Mouse (Mus musculus) embryo, embryonic 11.5 days (tissue): ENCODE measurements at regions not wholly inside any gene's neighbourhood (a gene's known extent, or its start where the extent isn't known, plus 50 kb on each side); places are given as distances from the start of the nearest gene placed in this dataset.

ENCODE experiments used
- DNase-seq: peaks from one replicate; pipeline ENCODE4 v3.0.0-alpha.2; 2012; ENCODE audit warnings: low read depth, low spot score

DNA sequence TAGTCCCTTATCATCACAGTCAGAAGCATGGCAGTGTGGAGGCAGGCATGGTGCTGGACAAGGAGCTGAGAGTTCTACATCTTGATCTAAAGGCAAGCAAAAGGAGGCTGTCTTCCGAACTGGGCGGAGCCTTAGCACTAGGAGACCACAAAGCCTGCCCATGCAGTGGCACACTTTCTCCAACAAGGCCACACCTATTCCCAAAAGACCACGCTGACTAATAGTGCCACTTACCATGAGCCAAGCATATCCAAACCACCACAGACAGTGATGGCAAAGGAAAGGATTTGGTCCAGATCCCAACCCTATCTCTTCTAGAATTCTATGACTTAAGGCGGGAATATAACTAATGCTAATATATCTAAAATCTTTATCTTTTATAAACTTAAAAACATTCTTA lies 169.4 kb upstream of the Prok2 start:
- no peak for DNase-seq

DNA sequence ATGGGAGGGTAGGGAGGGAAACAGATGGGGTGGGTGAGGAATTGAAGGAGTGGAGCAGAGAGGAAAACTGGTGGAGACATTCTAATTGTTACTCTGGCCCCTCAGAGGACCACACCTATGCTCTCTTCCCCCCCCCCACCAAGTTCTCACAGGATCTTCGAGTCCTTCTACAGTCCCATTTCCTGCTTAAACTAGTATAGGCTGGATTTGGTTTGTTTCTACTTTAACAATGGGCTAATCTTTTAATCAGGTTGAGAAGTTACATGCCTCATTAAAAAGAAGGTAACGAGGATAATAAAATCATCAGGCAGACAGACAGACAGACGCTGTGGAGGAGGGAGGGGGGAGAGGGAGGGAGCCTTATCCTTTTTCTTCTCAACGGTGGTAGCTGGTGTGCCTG lies 167.7 kb upstream of the Prok2 start:
- no peak for DNase-seq

DNA sequence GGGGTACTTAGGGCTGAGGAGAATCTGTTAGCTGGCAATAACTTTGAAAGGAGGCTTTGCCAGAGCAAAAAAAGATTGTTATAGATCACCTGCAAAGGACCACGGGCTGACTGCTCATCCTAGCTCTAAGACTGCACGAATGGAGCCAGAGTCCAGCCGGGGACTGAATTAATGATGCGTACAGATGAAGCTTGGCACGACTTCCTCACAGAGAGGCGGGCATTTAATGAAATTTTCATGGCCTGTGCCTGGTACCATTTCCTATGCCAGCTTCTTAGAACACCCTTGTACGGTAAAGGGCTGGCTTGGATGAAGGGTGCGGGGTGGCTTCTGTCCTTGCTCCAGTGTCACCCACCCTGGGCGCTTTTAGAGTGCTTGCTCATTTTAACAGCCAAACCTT lies 166.0 kb upstream of the Prok2 start:
- DNase-seq = no peak

DNA sequence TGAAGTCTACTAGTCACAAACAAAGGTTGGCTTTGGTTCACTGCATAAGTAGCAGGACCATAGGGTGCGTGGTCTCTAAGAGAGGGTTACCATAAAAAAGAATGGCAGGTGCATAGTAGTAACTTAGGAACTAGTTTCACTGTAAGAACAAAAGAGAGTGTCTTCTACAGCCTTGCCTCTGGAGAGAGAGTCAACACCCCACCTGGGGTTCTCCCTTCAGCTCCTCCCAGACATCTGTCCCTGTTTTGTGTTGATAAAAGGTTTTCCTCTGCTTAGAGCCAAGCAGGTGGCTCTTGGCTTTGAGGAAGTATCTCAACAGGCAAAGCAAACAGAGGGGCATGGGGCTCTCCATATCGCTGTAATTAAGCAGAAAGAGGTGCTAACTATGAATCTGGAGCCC lies 165.6 kb upstream of the Prok2 start:
- no peak for DNase-seq

DNA sequence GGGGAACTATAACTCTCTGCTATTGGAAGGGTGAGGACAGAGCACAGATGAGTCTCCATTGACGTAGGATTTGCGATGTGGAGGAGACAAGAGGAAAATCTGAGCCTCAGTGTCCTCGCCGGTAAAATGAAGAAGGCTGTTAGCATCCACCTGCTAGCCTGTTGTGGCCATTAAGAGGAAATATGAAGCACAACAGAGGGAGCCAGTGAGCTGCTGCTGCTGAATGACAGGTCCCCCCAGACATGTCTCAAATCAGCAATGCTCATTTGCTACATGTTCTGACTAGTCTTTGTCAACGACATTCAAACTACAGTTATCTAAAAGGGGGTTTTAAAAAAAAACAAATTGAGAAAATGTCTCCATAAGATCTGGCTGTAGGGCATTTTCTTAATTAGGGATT lies 164.6 kb upstream of the Prok2 start:
- DNase-seq = no peak

DNA sequence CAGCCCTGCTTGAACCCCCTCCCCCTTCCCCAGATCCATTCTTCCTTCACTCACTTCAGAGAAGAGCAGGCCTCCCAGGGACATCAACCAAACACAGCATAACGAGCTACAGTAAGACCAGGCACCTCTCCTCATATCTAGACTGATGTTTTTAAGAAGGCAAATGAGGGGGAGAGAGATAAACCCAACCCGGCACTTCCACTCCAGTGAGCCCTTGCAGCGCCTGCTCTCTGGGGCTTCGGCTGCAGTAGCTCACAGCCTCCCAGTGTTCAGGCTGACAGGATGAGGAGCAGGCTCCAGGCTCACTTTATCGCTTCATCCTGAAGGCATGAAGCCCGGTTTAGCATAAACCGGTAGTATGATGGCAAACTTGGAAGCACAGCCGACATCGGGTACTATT lies 162.9 kb upstream of the Prok2 start:
- no peak for DNase-seq

DNA sequence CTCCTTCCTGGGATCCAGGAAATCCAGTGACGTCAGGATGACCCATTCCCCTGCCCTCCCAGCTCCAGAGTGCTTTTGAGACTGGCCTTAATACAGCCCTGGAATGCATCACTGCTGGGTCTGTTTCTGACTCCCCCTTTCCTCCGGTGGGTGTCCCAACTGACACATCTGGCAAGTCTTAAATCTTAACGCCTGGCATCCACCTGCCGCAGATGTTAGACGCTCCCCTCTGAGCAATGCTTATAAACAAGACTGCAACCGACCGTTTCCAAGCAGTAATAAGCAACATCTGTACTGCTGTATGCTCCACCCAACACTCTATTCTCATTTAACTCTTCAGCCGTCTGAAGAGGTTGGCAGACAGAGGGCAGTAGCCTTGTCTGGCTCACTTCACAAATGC lies 161.7 kb upstream of the Prok2 start:
- no peak for DNase-seq

DNA sequence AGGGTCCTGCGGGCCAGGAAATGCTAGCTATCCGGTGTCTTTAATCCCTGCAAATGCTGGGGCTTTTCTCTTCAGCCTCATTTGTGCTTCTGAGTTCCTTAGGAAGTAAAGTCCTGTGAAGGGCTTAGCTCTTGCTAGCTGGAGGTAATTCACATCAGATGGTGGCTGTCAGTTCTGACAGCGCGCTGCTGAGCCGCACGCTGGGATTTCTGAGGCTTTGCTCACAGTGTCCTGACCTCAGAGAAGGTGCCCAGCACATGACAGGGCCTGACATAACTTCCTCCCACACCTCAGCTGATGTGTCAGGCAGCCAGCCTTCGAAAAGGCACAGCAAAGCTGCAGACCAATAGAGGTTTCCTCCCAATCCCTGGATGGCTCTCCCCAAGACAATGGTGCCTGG lies 158.6 kb upstream of the Prok2 start:
- DNase-seq = no peak

DNA sequence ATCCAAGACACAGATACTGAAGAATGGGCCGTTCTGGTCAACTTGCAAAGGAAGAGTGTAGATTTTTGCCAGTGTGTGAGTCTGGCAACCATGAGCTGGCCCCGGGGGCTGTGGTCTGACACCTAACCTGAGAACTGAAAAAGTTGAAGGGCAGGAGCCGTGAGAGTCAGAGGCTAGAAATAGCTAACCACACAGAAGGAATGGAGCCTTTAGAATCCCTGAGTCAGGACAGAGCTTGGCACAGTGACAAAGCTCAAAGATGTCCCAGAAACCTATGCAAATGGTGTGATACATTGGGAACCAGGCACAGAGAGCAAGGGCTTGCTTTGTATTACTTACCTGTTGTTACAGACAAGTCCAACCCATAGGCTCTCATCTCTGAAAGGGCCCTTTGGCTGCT lies 157.9 kb upstream of the Prok2 start:
- no peak for DNase-seq

DNA sequence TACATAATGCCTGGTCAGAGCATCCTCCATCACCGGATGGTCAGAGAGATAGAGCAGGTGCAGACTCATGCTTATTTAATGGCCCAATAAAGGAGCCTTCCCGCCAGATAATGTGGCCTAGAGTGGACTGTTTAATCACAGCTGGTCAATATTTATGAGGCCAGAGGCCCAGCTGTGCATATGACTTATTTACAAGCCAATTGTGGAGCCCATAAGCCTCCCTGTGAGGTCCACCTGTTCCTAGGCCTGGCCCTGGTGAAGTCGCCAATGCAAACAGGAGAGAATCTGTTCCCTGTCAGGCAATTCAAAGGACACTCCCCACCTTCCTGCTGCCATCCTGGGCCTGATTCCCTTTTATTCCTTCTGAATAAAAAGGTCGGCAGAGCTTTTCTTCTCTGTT lies 155.4 kb upstream of the Prok2 start:
- DNase-seq = no peak

DNA sequence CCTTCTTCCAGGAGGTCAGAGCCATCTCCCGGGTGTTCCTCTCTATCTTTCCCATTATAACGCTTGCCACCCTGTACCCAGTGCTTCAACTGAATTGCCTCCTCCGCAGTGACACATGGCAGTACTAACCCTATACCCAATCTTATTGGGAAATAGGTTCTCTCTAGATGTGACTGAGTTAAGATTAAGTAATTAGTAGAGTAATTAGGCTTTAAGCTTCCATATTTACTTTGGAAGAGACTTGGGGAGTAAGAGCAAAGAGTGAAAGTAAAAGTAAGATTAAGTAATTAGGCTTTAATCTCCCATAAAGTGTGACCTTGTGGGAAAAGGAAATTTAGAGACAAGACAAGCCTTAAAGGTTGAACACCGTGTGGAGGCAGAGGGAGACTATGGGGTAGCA lies 148.7 kb upstream of the Prok2 start:
- DNase-seq = no peak

DNA sequence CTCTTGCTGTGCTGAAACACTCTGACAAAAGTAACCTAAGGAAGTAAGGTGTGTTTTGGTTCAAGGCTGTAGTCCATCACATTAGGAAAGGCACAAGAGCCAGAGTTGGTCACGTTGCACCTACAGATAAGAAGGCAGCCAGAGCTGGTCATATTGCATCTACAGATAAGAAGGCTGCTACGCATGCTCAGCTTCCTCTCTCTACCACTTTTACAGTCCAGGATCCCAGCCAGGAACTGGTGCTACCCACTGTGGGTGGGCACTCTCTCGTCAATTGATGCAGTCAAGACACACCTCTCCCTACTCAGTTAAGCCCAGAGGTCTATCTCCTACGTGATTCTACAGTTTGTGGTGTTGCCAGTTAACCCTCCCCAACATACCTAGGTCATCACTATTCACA lies 147.8 kb upstream of the Prok2 start:
- DNase-seq = no peak

DNA sequence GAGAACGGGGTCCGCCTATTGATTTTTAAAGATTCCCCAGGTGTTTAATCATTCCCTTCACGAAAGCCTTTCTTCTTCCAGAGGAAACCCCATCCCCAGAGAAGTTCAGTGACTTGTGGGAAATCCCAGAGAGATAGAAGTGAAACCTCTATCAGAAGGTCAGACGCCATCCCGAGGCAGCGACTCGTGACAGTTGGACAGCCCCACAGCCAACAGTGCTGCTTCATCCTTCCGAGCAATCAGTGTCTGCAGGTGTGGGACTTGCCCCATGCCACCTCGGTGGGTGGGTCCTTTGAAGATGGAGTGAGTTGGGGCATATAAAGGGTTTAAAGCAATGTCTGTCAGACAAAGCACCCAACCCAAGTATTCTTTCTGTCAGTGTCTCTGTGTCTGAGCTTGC lies 139.9 kb upstream of the Prok2 start:
- DNase-seq = no peak

DNA sequence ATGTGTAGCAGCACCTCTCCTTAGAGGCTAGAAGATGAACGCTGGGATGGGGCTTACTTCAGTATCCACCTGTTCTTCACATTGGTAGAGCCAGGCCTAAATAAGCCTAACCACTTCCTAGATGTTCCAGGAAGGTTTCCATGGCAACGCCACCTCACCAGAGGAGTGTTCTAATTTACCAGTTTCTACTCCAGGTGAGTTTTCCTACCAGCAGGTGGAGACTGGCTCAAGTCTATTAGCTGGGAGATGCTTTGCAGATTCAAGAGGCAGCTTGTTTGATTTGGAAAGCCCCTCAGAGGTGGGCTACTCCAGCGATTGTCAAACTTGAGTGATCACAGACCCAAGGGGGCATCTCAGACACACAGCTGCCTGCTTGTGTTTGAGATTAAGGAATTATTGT lies 138.8 kb upstream of the Prok2 start:
- no peak for DNase-seq

DNA sequence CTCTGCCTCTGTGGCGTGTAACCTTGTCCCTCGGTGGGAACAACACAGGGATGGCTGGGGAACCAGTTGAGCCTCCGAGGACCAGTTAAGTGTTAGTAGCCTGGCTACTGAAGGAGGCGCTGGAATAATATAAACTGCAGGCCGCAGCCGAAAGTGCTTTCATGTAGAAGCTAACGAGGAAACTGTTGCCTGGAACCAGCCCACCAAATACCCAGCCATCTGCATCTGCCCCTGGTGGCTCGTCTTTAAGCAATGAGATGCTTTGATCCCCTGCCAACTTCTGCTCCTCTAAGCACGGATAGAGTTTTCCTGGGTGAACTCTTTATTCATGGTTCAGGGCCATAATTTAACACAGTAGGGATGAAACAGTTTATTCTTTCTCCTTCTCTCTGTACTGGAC lies 137.2 kb upstream of the Prok2 start:
- no peak for DNase-seq

DNA sequence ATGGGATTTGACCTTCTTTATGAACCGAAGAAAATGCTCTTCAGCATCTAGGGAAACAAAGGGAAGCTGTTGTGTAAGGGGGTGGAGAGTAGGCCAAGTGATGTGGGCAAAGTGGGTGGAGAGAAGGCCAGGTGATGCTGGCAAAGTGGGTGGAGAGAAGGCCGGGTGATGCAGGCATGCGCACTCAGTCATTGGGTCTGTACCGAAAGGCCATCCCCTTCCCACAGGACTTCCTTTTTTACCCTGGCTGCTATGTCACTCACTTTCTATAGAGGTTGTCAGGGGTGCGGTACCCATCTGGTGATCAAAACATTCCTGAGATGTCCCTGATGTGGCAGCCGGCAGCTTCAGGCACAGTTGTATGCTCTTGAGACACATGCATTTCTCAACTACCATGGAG lies 131.2 kb upstream of the Prok2 start:
- no peak for DNase-seq

DNA sequence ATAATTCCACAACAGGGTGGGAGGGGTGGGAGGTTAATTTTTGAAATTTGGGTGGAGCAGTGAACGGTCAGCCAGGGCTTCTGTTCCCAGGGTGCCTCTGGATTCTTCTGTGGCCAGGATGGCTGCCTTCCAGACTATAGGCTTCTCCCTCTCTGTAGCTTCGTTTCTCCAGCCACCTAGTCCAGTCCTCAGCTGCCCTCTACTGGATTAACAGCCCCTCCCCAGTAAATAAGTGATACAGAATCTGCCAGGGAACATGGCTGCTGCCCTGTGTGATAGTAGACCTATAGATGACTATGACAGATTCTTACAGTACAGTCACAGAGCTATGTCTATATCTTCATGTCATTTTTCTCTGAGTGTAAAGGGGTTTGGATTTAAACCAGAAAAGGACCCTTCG lies 127.5 kb upstream of the Prok2 start:
- DNase-seq = no peak

DNA sequence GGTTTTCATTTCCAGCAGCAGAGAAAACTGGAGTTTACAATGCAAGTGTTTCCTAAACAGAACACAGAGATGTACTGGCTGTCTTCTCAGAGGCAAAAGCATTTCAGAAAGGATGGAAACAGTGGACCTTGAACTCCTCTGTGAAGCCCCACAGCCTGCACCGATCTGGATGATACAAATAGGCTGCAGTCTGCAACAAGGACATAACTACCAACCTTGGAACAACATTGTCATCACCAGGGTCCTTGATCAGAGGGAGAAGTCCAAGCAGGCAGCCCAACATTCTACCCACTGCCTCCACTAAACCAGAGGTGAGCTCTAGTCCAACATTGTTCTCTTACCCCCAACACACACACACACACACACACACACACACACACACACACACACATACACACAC lies 124.5 kb upstream of the Prok2 start:
- no peak for DNase-seq

DNA sequence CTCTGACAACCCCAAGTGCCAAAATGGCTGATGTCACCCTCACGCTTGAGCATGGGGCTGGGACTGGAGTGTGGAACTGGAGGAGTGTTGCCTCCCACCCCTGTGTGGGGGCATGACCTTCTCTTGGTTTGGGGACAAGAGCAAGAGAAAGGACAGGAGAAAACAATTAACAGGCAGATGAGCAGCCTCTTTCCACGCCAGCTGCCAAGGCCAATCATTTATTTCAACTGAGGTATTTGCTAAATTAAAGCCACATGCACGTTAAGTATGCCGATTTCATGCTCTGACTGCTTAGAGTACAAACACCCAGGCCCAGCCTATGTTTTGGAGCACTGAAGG lies 119.3 kb upstream of the Prok2 start:
- DNase-seq = no peak

DNA sequence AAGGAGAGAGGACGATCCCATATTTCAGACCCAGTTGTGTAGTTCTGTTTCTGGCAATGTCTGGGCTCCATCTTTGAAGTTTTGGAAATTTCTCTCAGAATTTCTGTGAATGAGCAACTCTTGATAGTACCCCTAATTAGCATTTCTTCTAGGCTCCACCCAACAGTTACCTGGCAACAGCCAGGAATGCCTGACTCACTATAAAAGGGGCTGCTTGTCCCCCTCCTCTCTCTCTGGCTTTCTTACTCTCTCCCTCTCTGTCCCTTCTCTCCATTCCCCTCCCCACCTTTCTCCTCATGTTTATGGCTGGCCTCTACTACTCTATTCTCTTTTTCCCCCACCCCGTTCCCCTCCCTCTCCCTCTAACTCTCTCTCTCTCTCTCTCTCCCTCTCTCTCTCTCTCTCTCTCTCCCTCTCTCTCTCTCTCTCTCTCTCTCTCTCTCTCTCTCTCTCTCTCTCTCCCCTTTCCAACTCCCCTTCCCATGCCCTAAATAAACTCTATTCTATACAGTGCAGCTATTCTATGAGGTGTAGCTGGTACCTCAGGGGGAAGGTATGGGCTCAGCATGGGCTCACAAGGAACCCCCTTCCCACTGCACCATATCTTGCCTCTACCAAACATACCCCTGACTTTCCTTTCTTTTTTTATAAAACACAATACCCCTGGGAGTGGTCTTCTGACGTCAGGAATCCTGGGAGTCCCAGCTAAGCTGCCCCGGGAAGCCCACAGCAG lies 118.7 kb upstream of the Prok2 start:
- no peak for DNase-seq

DNA sequence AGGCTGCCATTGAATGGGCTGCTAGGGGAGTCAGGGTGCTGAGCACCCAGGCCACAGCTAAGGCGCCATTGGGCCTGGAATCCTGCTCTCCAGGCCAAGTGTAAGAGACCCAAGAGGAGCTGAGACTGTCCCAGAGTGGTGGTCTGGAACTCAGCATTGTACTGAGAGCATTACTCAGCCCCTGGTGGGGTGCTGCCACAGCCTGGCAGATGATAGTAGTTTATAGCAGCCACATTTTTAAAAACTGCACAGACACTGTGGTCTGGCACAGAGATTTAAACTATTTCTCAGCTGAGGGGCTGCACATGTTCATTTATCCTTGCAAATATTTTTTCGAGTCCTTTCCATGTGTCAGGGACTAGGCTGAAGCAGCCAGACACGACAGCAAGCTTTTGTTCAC lies 117.3 kb upstream of the Prok2 start:
- no peak for DNase-seq

DNA sequence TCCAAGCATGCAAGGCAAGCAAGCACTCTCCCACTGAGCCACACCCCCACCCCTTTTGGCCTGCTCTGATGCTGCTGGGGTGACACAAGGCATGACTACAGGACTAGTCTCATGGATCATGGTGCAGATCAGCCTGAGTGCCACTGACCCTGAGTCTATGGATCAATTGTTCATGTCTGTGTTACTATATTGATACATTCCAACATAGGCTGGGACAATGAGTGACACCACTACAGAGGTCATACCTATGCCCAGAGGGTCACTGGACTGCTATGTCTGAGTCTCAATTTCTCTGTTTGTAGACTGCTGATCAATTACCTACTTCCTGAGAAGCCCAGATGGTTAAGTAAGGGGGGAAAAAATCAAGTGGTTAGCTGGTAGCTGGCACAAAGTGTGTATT lies 116.5 kb upstream of the Prok2 start:
- DNase-seq = no peak

DNA sequence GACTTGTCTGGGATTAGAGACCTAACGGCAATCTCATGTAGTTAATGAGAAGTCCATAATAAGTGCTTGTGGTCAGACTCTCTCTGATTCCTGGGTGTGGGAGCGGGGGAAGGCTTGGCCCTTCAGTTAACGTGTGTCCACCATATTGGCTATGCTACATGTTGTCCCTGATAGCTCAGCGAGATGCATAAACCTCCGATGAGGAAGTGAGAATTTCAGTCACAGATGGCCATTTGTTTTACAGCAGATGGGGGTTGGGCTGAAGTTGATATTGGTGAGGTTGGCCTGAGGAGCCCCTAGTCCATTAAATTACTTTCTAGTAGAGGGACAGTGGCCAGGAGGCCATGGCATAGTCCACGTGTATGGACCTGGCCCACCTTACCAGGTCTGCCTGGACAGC lies 114.6 kb upstream of the Prok2 start:
- DNase-seq = no peak

DNA sequence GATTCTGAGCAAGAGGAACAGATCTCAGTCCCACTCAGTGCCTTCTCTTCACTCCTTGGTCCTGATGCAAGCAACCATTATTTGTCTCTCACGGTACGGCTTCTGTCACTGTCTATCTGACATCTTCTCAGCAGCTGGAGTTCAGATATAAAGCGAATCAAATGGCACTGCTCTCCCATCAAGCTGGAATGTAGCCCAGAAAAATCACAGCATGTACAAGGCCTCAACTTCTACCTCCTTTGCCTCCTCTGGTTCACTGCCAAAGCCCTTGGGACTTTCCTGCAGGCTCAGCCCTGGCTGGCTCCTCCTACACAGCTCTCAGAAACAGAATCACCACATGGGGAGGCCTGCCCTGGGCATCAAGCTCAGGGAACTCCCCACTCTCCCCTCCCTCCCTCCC lies 107.1 kb upstream of the Prok2 start:
- DNase-seq = no peak

DNA sequence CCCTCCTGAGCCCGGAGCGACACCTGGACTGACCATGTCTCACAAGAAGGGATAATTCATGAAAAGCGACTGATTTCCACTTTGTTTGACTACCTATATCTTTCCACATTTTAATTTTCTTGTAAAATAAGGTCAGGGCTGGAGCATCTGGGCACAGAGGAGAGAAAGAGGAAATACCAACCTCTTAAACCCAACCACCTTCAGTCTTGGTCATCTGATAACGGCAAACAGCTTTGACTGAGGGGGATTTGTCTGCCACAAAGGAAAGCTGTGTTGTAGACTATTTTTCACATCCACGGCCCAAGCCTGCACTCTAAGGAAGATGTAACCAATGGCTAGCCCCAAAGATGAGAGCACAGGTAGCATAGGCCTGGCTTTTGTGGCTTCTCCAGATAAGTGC lies 101.4 kb upstream of the Prok2 start:
- no peak for DNase-seq
